Mouse (Mus musculus): ENCODE data around the gene Trip6.
"Not testable (repeated sequence)": the region's sequence is repeated elsewhere in the genome, so short reads cannot be mapped to it uniquely, and the experiment has no call there.

The Trip6 gene

DNA sequence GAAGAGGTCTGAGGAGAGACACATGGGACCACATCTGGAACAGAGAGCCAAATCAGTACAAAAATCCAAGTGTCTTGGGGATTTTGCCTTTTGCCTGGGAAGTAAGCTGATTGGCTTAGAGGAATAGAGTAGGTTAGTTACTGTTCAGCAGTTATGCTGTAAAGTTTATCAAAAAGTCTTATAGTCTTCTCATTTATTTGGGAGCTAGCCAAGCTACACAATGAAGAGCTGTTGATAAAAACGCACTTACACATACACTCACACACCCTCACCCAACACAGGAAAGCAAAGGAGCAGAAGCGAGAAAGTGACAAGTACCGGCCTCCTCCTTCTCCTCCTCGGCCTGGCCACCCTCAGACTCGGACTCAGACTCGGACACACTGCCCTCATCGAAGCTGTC lies 15.0 kb downstream of the Trip6 start:
- DNase-seq (ENCODE audit: low read depth) = no peak

DNA sequence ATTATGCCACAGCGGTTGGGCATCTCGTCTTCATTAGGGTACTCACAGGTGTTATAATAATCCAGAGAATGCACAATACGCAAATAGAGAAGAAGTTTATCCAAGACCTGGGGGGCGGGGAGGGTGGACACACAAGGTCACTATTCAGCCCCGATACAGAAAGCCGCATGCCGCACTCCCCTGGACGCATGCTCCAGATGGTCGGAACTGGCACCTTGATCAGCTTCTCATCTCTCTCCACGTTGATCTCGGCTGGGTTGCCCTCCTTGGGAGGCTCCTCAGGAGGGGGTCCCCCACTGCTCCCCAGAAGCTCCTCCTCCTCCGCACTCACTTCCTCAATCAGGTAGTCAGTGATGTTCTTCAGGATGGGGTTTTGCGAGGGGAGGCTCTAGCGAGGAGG lies 17.1 kb downstream of the Trip6 start:
- no peak for DNase-seq (ENCODE audit: low read depth)

DNA sequence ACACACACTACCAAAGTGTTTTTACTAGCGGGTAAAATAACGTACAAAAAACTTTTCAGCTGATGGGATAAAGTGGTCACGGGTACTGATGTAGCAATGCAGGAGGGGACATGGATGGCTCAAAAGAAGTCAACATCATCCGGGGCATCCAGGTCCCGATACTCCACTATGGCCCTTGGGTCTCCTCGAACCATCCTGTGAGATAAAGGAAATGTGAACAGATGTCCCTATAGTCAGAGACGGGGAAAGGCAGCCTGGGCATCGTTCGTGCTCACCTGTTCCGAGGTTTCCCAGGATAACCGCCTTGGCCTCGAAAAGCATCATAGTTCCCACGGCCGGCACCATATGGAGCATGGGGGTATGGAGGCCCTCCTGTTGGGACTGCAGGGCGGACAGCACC lies 18.5 kb downstream of the Trip6 start:
- DNase-seq (ENCODE audit: low read depth) = no peak

DNA sequence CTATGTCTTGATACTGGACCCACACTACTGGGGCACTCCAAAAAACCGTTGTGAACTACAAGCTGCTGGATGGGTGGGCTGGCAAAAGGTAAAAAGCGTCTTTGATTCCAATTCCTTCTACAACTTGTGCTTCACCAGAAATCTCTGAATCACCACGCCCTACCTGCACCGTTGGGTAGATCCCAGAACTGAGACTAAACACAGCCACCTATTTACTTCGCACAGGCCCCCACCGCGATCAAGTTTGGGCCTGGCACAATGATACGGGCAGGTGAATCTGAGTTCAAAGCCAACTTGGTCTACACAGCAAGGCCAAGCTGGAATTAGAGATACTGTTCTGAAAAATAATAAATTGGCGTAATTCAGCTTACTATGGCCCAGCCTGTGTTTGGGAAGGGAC lies 18.9 kb downstream of the Trip6 start:
- no peak for DNase-seq (ENCODE audit: low read depth)

DNA sequence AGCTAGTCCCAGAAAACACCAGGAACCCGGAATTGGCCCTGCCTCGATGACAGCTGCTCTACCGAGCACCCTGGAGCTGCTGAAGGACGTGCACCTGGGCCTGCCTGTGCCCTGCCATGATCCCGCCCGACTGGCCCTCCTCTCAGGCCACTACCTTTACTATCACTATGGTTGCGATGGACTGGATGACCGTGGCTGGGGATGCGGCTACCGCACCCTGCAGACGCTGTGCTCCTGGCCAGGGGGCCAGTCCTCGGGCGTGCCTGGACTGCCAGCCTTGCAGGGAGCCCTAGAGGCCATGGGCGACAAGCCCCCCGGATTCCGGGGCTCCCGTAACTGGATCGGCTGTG lies 19.5 kb downstream of the Trip6 start:
- no peak for DNase-seq (ENCODE audit: low read depth)

DNA sequence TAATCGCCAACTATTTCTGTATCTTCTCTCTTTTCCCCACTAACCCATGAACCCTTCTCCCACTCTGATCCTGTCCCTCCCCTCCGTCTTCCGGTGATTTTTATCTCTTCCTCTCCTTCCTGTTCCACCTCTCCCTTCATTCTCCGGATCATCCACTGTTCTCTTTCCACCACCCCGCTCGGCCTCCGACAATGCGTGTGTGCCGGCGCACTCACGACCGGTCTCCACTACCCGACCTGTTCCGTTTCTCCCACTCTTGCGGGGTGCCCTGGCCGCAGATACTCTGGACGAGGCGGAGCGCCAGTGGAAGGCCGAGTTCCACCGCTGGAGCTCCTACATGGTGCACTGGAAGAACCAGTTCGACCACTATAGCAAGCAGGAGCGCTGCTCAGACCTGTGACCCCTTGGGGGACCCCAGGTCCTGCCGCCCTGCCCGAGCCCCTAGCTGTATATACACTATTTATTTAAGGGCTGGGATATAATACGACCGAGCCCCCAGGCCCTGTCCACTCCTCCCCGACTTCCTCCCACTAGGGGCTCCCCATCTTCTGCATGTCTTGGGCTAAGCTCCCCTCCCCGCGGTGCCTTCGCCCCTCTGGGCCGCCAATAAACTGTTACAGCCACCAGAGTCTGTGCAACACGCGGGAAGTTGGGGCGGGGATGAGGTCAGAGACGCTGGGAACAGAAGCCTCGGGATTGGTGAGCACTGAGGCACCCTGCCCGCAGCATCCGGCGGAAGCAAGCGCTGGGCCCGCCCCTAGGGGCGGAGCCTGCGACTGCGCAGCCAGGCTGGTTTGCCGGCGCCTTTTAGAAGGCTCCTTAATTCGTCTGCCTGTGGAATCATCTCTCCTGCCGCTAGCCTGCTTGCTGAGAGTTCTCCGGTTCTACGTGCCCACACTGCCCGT lies 20.1 kb downstream of the Trip6 start, which contains the start of gene Ufsp1:
TSS of gene Ufsp1 (plus strand) at position 791 of the 905 bp plus-strand sequence.
- DNase-seq (ENCODE audit: low read depth) = peak; percentile 90

DNA sequence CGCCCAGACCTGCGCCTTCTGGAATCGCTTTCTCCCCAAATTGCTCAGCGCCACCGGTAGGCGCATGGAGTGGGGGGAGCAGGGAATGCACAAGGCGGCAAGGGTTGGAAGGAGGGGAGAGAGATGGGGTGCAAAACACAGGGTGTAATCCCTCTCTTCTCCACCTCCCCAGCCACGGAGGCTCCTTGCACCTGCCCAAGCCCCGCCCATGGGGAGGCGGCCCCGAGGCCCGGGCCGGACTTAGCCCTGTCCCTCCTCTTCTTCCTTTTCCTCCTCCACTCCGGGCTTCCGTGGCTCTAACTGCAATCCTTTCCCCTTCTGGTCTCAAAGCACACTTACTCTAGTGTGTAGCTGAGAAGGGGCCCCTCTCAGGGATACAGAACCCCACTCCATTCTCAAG lies 20.9 kb downstream of the Trip6 start:
- no peak for DNase-seq (ENCODE audit: low read depth)

DNA sequence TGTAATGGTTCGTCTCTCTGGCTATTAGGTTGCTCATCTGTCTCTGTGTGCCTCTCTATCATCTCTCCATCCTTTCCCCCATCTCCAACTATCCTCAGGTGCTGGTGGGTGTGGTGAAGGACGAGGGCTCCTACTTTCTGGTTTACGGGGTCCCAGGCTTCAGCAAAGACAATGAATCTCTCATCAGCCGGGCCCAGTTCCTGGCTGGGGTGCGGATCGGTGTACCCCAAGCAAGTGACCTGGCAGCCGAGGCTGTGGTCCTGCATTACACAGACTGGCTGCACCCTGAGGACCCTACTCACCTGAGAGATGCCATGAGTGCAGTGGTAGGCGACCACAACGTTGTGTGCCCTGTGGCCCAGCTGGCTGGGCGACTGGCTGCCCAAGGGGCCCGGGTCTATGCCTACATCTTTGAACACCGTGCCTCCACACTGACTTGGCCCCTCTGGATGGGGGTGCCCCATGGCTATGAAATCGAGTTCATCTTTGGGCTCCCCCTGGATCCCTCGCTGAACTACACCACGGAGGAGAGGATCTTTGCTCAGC lies 22.8 kb downstream of the Trip6 start:
- no peak for DNase-seq (ENCODE audit: low read depth)

DNA sequence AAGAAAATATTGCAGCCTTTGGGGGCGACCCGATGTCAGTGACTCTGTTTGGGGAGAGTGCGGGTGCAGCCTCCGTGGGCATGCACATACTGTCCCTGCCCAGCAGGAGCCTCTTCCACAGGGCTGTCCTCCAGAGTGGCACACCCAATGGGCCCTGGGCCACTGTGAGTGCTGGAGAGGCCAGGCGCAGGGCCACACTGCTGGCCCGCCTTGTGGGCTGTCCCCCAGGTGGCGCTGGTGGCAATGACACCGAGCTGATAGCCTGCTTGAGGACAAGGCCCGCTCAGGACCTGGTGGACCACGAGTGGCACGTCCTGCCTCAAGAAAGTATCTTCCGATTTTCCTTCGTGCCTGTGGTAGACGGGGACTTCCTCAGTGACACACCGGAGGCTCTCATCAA lies 23.5 kb downstream of the Trip6 start:
- DNase-seq (ENCODE audit: low read depth) = no peak

DNA sequence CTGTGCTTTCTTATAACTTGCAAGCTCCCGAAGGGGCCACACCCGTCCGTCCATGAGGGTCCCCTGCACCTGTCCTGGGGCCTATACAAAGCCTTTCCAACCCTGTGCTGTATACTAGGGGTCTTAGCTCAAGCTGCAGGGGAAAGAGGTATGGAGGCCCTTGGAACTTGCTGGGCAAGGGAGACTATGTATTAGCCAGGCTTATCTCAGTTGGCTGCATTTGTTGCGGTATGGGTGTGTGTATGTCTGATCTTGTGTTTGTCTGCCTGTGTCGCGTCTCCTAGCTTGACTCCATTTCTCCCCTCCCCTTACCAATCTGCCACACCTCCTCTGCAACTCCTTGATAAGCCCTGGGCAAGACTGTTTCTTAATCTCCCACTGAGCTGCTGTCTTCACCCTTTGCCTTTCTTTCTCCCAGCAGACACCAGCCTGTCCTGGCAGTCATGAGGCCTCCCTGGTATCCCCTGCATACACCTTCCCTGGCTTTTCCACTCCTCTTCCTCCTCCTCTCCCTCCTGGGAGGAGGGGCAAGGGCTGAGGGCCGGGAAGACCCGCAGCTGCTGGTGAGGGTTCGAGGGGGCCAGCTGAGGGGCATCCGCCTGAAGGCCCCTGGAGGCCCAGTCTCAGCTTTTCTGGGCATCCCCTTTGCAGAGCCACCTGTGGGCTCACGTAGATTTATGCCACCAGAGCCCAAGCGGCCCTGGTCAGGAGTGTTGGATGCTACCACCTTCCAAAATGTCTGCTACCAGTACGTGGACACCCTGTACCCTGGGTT lies 24.4 kb downstream of the Trip6 start:
- no peak for DNase-seq (ENCODE audit: low read depth)

DNA sequence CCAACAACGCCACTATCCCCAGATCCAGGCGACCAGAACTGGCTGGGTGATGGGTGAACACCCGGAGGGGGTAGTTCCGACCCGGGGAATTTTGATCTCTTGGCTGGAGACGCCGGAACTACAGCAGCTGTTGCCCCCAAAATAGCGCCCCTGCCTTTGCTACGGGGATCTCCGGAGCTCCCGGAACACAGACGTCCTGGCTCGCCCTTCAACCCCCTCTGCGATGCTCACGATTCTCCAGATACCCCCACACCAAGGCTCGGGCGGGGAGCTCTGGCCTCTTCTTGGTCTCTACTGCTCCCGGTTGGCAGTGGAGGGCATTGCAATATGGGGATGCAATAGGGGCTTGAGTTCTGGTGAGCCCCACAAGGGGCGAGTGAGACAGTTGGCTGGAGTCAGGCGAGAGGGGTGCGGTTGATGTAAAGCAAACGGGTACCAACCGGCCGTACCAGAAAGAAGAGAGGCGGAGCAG lies 25.2 kb downstream of the Trip6 start:
- DNase-seq (ENCODE audit: low read depth) = no peak

DNA sequence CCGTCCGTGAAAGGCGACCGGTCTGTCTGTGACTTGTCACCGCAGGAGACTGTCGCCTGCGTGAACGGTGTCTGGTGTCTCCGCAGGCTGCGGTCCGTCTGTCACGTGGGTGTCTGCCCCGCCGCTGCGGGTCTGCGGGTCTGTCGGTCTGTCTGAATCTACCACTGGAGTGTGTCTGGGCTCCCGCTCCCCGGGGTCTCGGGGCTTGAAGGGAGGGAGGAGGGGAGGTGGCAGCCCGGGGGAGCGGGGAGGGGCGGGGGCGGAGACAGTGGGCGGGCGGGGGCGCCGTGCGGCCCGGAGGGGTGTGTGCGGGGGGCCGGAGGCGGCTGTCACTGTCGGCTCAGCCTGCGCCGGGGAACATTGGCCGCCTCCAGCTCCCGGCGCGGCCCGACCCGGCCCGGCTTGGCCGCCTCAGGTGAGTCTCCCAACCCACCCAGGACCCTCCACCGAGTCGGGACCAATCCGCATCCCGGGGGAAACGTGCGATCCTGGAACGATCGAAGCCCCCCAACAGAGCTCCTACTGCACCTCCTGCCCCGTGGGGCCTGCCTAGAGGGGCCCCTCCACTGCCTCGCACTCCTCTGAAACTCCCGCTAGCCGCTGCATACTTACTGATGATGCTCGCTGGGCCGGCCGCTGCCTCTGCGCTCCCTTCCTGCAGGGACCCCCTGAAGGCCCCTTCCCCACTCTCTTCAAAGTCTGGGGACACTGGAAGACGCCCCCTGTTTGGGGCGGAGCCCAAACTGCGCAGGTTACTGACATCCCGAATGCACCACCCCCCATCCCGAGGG lies 26.1 kb downstream of the Trip6 start:
- no peak for DNase-seq (ENCODE audit: low read depth)

DNA sequence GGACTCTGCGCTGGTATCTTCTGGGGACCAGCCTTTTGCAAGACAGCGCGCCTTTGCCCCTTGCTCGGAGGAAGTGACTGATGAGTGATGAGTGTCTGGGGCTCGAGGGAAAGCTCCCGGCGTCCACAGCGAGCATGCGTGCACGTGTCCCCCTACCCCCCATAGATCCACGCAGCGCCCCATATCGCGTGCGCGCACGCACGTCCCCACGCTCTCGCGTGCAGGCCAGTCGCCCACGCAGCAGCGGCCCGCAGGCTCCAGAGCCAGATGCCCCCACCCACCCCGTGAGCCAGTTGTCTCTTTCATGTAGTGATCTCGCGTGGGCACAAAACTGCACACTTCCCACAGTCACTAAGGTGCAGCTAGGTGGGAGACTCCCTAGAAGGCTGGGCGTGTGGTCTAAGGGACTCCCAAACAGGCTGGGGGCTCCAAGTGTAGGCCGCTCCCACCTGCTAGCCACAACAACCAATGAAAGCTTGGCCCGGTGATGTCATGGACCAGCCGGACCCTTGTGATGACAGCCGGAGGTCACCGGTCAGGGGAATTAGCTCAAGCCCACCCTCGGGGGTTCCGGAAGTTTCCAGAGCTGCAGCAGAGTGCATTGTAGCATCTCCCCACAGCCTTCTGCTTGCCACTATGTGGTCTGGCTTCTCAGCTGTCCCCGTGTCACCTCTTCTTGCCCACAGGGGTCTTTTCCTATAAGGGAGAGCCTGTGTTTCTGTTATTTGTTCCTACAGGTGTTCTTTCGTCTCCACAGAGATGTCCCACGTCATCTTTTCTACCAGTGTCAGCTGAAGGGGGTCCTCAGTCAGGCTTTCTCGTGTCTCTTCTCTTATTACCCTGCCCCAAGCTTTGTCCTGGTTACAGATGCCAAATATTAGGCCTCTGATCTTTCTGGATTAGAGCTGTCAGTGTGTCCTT lies 26.9 kb downstream of the Trip6 start, which contains the start of gene Ache:
TSS of gene Ache (plus strand) at position 488 of the 921 bp plus-strand sequence.
- no peak for DNase-seq (ENCODE audit: low read depth)

DNA sequence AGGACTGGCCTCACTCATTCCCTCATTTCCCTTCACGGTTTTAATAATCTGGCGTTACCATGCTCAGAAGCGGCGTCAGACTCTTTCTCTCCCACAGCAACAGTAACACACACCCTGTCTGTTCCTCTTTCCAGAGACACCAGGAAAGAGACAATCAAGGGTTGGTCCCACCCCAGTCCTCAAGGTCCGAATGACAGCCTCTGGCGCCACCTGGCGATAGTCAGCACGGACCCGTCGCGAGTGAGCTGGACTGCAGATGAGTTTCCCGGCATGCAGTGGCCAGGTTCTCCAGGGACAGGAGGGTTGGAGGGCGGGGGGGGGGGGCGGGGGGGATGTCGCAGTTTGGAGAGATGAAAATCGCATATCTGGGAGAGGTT lies 27.6 kb downstream of the Trip6 start:
- DNase-seq (ENCODE audit: low read depth) = peak; percentile 52

DNA sequence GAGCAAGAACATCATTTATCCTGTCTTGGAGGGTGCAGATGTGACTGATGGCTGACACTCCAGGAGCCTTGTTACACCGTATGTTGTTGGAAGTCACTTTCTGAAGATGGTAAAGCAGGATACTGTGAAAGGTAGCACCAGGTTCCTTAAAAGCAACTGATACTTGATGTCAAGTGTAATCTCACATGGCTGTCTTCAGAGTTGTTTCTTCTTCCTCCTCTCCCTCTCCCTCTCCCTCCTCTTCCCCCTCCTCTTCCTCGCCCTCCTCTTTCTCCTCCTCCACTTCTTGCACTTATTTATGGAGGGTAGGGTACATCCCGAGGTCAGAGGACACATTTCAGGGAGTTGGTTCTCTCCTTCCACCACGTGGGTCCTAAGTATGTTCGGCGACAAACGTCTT lies 28.2 kb downstream of the Trip6 start:
- no peak for DNase-seq (ENCODE audit: low read depth)

DNA sequence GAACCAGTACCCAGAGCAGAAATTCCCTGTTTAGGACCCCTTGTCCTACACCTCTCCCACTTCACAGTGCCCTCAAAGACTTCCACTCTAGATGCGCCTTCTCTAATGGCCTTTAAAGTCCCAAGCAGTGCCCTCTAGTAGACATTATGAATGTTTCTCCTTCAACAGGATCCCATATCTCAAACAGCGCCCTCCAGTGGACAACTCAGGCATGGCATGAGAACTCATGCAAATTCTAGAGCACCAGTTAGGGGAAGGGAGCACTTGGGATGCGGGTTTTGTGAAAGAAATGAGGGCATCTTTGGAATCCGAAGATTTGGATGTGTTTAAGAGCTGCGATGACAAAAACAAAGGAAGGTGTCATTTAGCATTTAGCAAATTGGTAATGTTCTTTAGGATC lies 29.2 kb downstream of the Trip6 start:
- no peak for DNase-seq (ENCODE audit: low read depth)

DNA sequence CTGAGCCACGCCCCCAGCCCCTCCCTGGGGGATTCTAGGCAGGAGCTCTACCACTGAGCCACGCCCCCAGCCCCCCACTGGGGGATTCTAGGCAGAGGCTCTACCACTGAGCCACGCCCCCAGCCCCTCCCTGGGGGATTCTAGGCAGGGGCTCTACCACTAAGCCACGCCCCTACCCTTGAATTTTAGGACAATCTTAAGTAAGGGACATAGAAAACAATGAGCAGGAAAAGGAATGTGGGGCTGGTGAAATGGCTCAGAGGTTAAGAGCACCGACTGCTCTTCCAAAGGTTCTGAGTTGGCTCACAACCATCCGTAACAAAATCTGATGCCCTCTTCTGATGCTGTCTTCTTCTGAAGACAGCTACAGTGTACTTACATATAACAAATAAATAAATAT lies 29.8 kb downstream of the Trip6 start:
- DNase-seq (ENCODE audit: low read depth) = not testable (repeated sequence)

DNA sequence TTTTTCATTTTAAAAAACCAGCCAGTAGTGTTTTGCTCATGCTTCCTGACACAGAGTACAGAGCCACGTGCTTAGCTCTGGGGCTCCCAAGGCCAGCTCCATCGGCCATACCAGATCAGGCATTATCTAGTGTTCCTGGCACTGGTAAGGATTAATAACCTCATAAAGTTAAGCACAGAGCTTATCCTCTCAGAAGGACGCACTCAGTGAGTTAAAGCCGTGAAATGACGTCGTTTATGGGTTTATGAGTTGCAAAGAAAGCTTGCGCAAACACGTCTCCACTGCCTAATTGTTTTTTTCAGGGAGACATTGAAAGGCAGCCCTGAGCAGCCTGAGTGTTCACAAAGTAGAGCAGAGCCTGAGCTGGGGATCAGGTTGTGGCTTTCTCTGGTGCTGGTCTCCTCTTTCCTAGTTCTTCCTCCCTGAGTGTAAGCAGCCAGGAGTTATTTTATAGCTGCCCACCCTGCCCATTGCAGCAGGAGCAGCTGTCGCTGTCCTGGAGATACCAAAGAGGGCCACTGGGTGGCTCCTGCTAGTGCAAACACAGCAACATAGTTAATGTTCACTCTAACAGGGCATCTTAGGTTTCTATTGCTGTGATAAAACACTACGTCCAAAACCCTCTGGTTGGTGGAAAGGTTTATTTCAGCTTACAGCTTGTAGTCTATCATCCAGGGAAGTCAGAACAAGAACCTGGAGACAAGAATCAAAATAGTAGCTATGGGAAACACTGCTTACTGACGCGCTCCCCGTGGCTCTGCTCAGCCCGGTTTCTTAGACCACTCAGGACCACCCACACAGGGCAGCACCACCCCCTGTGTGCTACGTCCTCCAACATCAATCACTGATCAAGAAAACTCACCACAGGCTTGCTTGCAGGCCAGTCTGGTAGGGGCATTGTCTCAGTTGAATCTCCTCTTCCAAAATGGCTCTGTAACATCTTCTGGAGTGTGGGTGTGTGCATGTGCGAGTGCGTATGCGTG lies 36.6 kb downstream of the Trip6 start:
- DNase-seq (ENCODE audit: low read depth) = no peak

DNA sequence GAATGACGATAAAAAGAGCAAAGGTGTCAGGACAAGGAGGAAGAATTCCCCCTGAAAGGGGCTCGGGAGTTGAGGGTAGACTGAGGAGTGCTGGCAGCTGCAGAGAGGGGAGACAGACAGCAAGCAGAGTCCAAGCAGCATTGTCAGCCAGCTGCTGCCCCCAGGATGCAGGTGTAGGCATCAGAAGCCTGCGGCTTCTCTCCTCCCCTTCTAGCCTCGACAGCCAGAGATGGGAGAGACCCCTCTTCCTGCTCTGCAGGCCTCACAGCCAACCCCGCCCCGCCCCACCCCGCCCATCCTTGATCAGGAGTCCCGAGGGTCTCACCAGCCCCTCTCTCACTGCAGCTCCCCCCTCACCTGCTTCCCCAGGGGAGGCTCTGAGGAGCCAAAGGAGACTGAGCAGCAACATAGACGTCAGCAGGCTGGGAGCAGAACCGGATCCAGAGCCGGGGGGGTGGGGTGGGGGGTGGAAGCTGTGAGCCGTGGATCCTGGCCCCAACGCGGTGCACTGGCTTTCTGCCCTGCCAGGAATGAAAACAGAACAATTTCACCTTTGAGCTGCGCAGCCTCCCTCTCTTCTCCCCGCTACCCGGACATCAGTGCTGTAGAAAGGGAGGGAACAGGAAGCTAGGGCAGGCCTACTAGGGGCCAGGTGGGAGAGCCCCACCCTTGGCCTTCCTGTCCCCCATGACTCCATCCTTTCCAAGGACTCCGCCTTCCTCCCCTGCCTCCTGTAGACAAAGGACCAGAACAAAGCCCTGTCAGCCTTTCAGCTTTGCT lies 45.9 kb downstream of the Trip6 start:
- DNase-seq (ENCODE audit: low read depth) = no peak
